7 mouse cellular contexts compared by ENCODE assay signal in the genomic region with DNA sequence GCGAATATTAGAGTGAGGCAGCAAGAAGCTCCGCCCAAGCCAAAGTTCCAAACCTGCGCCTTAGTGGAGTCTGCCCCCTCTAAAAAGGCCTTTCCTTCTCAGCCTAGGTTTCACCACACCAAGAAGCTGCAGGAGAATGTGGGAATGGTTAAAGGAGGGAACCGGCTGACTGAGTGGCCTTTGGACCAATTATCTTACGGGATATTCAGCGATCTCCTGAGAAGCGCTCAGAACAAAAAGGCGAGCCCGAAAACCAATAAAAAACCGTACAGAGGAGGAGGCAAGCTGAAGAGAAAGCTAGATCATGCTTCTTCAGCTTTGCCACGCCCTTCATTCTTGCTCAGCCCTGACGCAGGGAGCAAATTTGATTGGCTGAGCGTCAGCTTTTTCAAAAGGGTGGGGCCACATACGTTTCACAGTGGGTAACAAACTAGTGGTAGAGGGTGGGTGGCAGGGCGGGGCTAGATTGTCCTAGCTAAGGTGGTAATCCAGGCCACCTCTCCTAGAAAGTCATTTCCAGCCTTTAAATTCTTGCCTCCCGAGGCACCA. TPM values are rescaled to one million over a fixed set of nuclear protein-coding genes. Genes with fewer than 3 reads are reported as not detected.
DNase-seq lines count a peak whose midpoint lies in the region; ATAC-seq and TF ChIP-seq lines count a peak whose summit lies in the region.

A gene (plus strand): TSS at position 436 of the 549 bp plus-strand sequence.

- DNase-seq in adrenal gland, postnatal 10 days, result peak; percentile 86
- DNase-seq in embryo, embryonic 9.5 days (ENCODE audit: extremely low spot score), result peak; percentile 76
- DNase-seq in gastrocnemius, postnatal 4 days (ENCODE audit: low spot score in 2 of 2), result peak in 1 of 2 experiments; percentile 79
- peak; percentile 80 for DNase-seq in limb, embryonic 11.5 days (ENCODE audit: low spot score)
- peak; percentile 92 for DNase-seq in midbrain, embryonic 14.5 days
- peak; percentile 71 to 74 for DNase-seq in spleen, adult 18-20 months

- no peaks in the 10 kb centered on the region for H3K27me3 ChIP-seq in intestine, postnatal 0 days (replicated peaks; ENCODE audit: control insufficient read depth, insufficient read depth, low read length)
- no peaks in the 10 kb centered on the region for H3K27me3 ChIP-seq in limb, embryonic 11.5 days (ENCODE audit: control insufficient read depth, insufficient read depth, low read length)
- no peaks in the 10 kb centered on the region for H3K27me3 ChIP-seq in midbrain, embryonic 14.5 days (ENCODE audit: control insufficient read depth, insufficient read depth, low read length)

- H3K9me3 ChIP-seq in intestine, postnatal 0 days (ENCODE audit: control insufficient read depth), result no peaks in the 10 kb centered on the region
- H3K9me3 ChIP-seq in limb, embryonic 11.5 days (ENCODE audit: control insufficient read depth, low read length), result no peaks in the 10 kb centered on the region
- H3K9me3 ChIP-seq in midbrain, embryonic 14.5 days (ENCODE audit: control insufficient read depth, low read length), result no peaks in the 10 kb centered on the region

- peak within 1 kb of the TSS; percentile 69 for H3K4me2 ChIP-seq in intestine, postnatal 0 days (replicated peaks; ENCODE audit: low read depth)
- peak within 1 kb of the TSS; percentile 53 for H3K4me2 ChIP-seq in limb, embryonic 11.5 days (ENCODE audit: low read depth, severe bottlenecking)
- peak within 1 kb of the TSS; percentile 63 for H3K4me2 ChIP-seq in midbrain, embryonic 14.5 days (ENCODE audit: low read length)

- H3K27ac ChIP-seq in intestine, postnatal 0 days (ENCODE audit: low read depth, low read length), result peak within 1 kb of the TSS; percentile 91
- H3K27ac ChIP-seq in limb, embryonic 11.5 days (replicated peaks; ENCODE audit: low read depth, low read length), result peak within 1 kb of the TSS; percentile 95
- peak within 1 kb of the TSS; percentile 93 for H3K27ac ChIP-seq in midbrain, embryonic 14.5 days (replicated peaks; ENCODE audit: low read depth, low read length)

- peak within 1 kb of the TSS; percentile 68 for H3K4me3 ChIP-seq in intestine, postnatal 0 days (ENCODE audit: low read depth, low read length)
- H3K4me3 ChIP-seq in limb, embryonic 11.5 days (ENCODE audit: low read depth, low read length), result peak within 1 kb of the TSS; percentile 48
- peak within 1 kb of the TSS; percentile 48 for H3K4me3 ChIP-seq in midbrain, embryonic 14.5 days (replicated peaks; ENCODE audit: low read depth, low read length)

- no peak for TF ChIP-seq CTCF in intestine, postnatal 0 days (IDR thresholded peaks at IDR 0.05; ENCODE audit: low read depth)

- H3K36me3 ChIP-seq in intestine, postnatal 0 days (ENCODE audit: control insufficient read depth, insufficient read depth), result peaks cover 4% of the 10 kb centered on the region; the same call in 1 of the 2 replicates
- H3K36me3 ChIP-seq in limb, embryonic 11.5 days (ENCODE audit: control insufficient read depth, insufficient read depth, low read length), result no peaks in the 10 kb centered on the region
- H3K36me3 ChIP-seq in midbrain, embryonic 14.5 days (ENCODE audit: control insufficient read depth, insufficient read depth, low read length), result peaks cover 14% of the 10 kb centered on the region; the same call in 1 of the 2 replicates

- H3K9ac ChIP-seq in intestine, postnatal 0 days (ENCODE audit: low read depth, low read length), result peak within 1 kb of the TSS; percentile 86
- peak within 1 kb of the TSS; percentile 81 for H3K9ac ChIP-seq in limb, embryonic 11.5 days (ENCODE audit: low read length)
- peak within 1 kb of the TSS; percentile 78 for H3K9ac ChIP-seq in midbrain, embryonic 14.5 days (replicated peaks; ENCODE audit: low read length)

- no peaks in the 10 kb centered on the region for H3K4me1 ChIP-seq in intestine, postnatal 0 days (replicated peaks; ENCODE audit: control insufficient read depth, insufficient read depth, low read length)
- H3K4me1 ChIP-seq in limb, embryonic 11.5 days (ENCODE audit: control insufficient read depth, insufficient read depth, low read length), result no peaks in the 10 kb centered on the region
- H3K4me1 ChIP-seq in midbrain, embryonic 14.5 days (ENCODE audit: control insufficient read depth, insufficient read depth, low read length), result peaks cover 7% of the 10 kb centered on the region

- ATAC-seq in intestine, postnatal 0 days, result peak; percentile 91
- ATAC-seq in limb, embryonic 11.5 days (ENCODE audit: insufficient number of reproducible peaks, low FRiP score, low TSS enrichment, low read depth), result peak; percentile 94
- ATAC-seq in midbrain, embryonic 14.5 days (ENCODE audit: low FRiP score, low TSS enrichment), result peak; percentile 90

- WGBS in intestine, postnatal 0 days, result 18% methylated on average over 16 of the region's 16 CpGs
- 20% methylated on average over 16 of the region's 16 CpGs for WGBS in limb, embryonic 11.5 days
- WGBS in midbrain, embryonic 14.5 days, result 23% methylated on average over 16 of the region's 16 CpGs

RNA-seq across cellular contexts. Expression of the gene that starts here (rescaled TPM):
- total RNA-seq in adrenal gland, postnatal 10 days (2021), result 100 to 1,000 TPM; 145 to 183 TPM
- 100 to 1,000 TPM; 144 to 145 TPM for total RNA-seq in gastrocnemius, postnatal 4 days (2021)
- 50.0 and 51.6 TPM in 2 replicates for polyA plus RNA-seq in intestine, postnatal 0 days (2015; fragmentation: Nextera tagmentation; extraction: Ambion mirVana)
- polyA plus RNA-seq in limb, embryonic 11.5 days (2014; fragmentation: Nextera tagmentation; extraction: Ambion mirVana), result 97.3 and 106 TPM in 2 replicates
- polyA plus RNA-seq in midbrain, embryonic 14.5 days (2014; fragmentation: Nextera tagmentation; extraction: Ambion mirVana), result 112 and 123 TPM in 2 replicates
